Mouse (Mus musculus): ENCODE measurements at regions not wholly inside any gene's neighbourhood (a gene's known extent, or its start where the extent isn't known, plus 50 kb on each side); places are given as distances from the start of the nearest gene placed in this dataset.

GRCm38 (mm10) chr3:130978986-130979642, 131.2 kb upstream of the Lef1 start:
- no peak for DNase-seq (ENCODE audit: extremely low spot score)

GRCm38 (mm10) chr3:130977921-130978700, 132.2 kb upstream of the Lef1 start:
- no peak for DNase-seq (ENCODE audit: extremely low spot score)

GRCm38 (mm10) chr3:130976206-130976605, 134.1 kb upstream of the Lef1 start:
- no peak for DNase-seq (ENCODE audit: extremely low spot score)

- no peak for DNase-seq (ENCODE audit: extremely low spot score)
Observed at GRCm38 (mm10) chr3:130975291-130975690, 135.0 kb upstream of the Lef1 start.

GRCm38 (mm10) chr3:130972126-130972525, 138.1 kb upstream of the Lef1 start:
- DNase-seq (ENCODE audit: extremely low spot score) = no peak

GRCm38 (mm10) chr3:130965275-130965674, 145.0 kb upstream of the Lef1 start:
- DNase-seq (ENCODE audit: extremely low spot score) = no peak

GRCm38 (mm10) chr3:130964088-130964487, 146.2 kb upstream of the Lef1 start:
- DNase-seq (ENCODE audit: extremely low spot score) = no peak

- DNase-seq (ENCODE audit: extremely low spot score) = no peak
Observed at GRCm38 (mm10) chr3:130963625-130964024, 146.6 kb upstream of the Lef1 start.

GRCm38 (mm10) chr3:130962701-130963472, 147.4 kb upstream of the Lef1 start:
- DNase-seq (ENCODE audit: extremely low spot score) = peak; percentile 14

- peak; percentile 45 for DNase-seq (ENCODE audit: extremely low spot score)
Observed at GRCm38 (mm10) chr3:130962151-130962633, 148.1 kb upstream of the Lef1 start.

- peak; percentile 24 for DNase-seq (ENCODE audit: extremely low spot score)
Observed at GRCm38 (mm10) chr3:130961704-130962103, 148.6 kb upstream of the Lef1 start.

GRCm38 (mm10) chr3:130955958-130956357, 154.3 kb upstream of the Lef1 start:
- DNase-seq (ENCODE audit: extremely low spot score) = no peak

GRCm38 (mm10) chr3:130951381-130951780, 158.9 kb upstream of the Lef1 start:
- DNase-seq (ENCODE audit: extremely low spot score) = no peak

- no peak for DNase-seq (ENCODE audit: extremely low spot score)
Observed at GRCm38 (mm10) chr3:130950872-130951271, 159.4 kb upstream of the Lef1 start.

GRCm38 (mm10) chr3:130947880-130948279, 162.4 kb upstream of the Lef1 start:
- no peak for DNase-seq (ENCODE audit: extremely low spot score)

- no peak for DNase-seq (ENCODE audit: extremely low spot score)
Observed at GRCm38 (mm10) chr3:130947277-130947606, 163.0 kb upstream of the Lef1 start.

GRCm38 (mm10) chr3:130946576-130947276, 163.5 kb upstream of the Lef1 start:
- DNase-seq (ENCODE audit: extremely low spot score) = no peak

- peak; percentile 83 for DNase-seq (ENCODE audit: extremely low spot score)
Observed at GRCm38 (mm10) chr3:130945861-130946449, 164.3 kb upstream of the Lef1 start.

- peak; percentile 41 for DNase-seq (ENCODE audit: extremely low spot score)
Observed at GRCm38 (mm10) chr3:130945396-130945795, 164.9 kb upstream of the Lef1 start.

GRCm38 (mm10) chr3:130944241-130944640, 166.0 kb upstream of the Lef1 start:
- DNase-seq (ENCODE audit: extremely low spot score) = no peak

GRCm38 (mm10) chr3:130942947-130943630, 167.2 kb upstream of the Lef1 start:
- DNase-seq (ENCODE audit: extremely low spot score) = no peak
